Comparison of ENCODE assay signal across 8 mouse cellular contexts in the genomic region with DNA sequence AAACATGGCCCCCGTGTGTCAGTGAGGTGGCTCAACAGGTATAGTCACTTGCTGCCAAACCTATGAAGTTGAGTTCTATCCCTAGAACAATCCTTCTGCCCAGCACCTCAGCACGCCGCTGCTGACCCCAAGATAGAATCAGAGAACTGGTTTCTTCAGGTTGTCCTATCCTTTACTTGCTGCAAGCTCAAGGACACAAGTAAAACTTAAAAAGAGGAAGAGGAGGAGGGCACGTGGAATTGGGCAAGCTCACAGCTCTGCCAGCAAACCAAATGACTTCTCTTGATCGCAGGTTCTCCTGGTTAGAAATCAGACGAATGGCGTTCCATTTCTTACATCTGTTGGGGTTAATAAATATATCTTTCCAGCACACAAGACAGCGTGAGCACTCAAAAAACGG. TPM values are rescaled to one million over a fixed set of nuclear protein-coding genes. Genes with fewer than 3 reads are reported as not detected.
DNase-seq lines count a peak whose midpoint lies in the region; ATAC-seq and TF ChIP-seq lines count a peak whose summit lies in the region.

No protein-coding gene starts in this region.

- dilution Hi-C loops in CH12.LX (cut with MboI; ENCODE audit: extremely low pct_ligation_motif_present, extremely low pct_unique_long_range_greater_than_20kb, low sequenced_read_pairs): no loop called here

- in situ Hi-C loops in CH12.LX (cut with MboI; ENCODE audit: low pct_ligation_motif_present, low pct_unique_long_range_greater_than_20kb, low sequenced_read_pairs): no loop called here

- no peak overlapping the region; the same call in 1 of the 2 replicates for H3K27ac ChIP-seq in heart, embryonic 16.5 days (ENCODE audit: low read length)
- no peak overlapping the region for H3K27ac ChIP-seq in CH12.LX (ENCODE audit: insufficient read depth, low read depth)
- H3K27ac ChIP-seq in embryonic facial prominence, embryonic 12.5 days: no peak overlapping the region
- peak overlapping the region; percentile 94; the same call in 1 of the 2 replicates for H3K27ac ChIP-seq in limb, embryonic 15.5 days
- no peak overlapping the region for H3K27ac ChIP-seq in thymus, adult 2 months (ENCODE audit: control insufficient read depth, insufficient read depth, low read length)

- no peak for ATAC-seq in heart, embryonic 16.5 days (replicated peaks; ENCODE audit: extremely low read depth, insufficient read depth, low FRiP score)
- no peak for ATAC-seq in embryonic facial prominence, embryonic 12.5 days (ENCODE audit: insufficient number of reproducible peaks, insufficient read depth, low FRiP score, low TSS enrichment)
- ATAC-seq in limb, embryonic 15.5 days (ENCODE audit: insufficient number of reproducible peaks, low FRiP score, low TSS enrichment, low read depth): no peak

- no peak for TF ChIP-seq CTCF in CH12.LX (conservative IDR thresholded peaks at IDR 0.05 in 1 of 2, IDR thresholded peaks at IDR 0.05 in 1 of 2; ENCODE audit: low read depth in 2 of 2, low read length in 2 of 2)
- TF ChIP-seq CTCF in thymus, adult 2 months (IDR thresholded peaks at IDR 0.05; ENCODE audit: borderline replicate concordance, control insufficient read depth, extremely low read depth, insufficient read depth, low read length, poor library complexity): no peak

- no peak for TF ChIP-seq POLR2A in CH12.LX (IDR thresholded peaks at IDR 0.05; ENCODE audit: low read depth, low read length)
- TF ChIP-seq POLR2A in thymus, adult 2 months (IDR thresholded peaks at IDR 0.05; ENCODE audit: control insufficient read depth, extremely low read depth, insufficient read depth, low read length, poor library complexity): no peak

- H3K27me3 ChIP-seq in heart, embryonic 16.5 days (ENCODE audit: control insufficient read depth, insufficient read depth, low read length): no peaks in the 10 kb centered on the region
- no peaks in the 10 kb centered on the region for H3K27me3 ChIP-seq in CH12.LX (replicated peaks)
- H3K27me3 ChIP-seq in embryonic facial prominence, embryonic 12.5 days: no peaks in the 10 kb centered on the region
- no peaks in the 10 kb centered on the region for H3K27me3 ChIP-seq in limb, embryonic 15.5 days
- H3K27me3 ChIP-seq in thymus, adult 2 months (ENCODE audit: control insufficient read depth, insufficient read depth, low read length): no peaks in the 10 kb centered on the region

- peak overlapping the region; percentile 93 for H3K4me2 ChIP-seq in heart, embryonic 16.5 days (ENCODE audit: low read depth, low read length)
- peak overlapping the region; percentile 9 for H3K4me2 ChIP-seq in CH12.LX (ENCODE audit: insufficient read depth, low read depth, poor library complexity, severe bottlenecking)
- peak overlapping the region; percentile 90; the same call in 1 of the 2 replicates for H3K4me2 ChIP-seq in embryonic facial prominence, embryonic 12.5 days (replicated peaks)
- peak overlapping the region; percentile 95 for H3K4me2 ChIP-seq in limb, embryonic 15.5 days

- no peak for TF ChIP-seq EP300 in CH12.LX (IDR thresholded peaks at IDR 0.05; ENCODE audit: low read length)

- H3K79me2 ChIP-seq in CH12.LX (replicated peaks; ENCODE audit: control insufficient read depth, extremely low read depth, insufficient read depth, poor library complexity, severe bottlenecking): peaks cover 29% of the 10 kb centered on the region

- intact Hi-C loops in heart, postnatal 36 days (cut with DNase I): no loop called here

- no peak overlapping the region for H3K9ac ChIP-seq in heart, embryonic 16.5 days (ENCODE audit: low read length)
- peak overlapping the region; percentile 36; the same call in 1 of the 2 replicates for H3K9ac ChIP-seq in CH12.LX (ENCODE audit: insufficient read depth, low read depth)
- H3K9ac ChIP-seq in embryonic facial prominence, embryonic 12.5 days: no peak overlapping the region
- no peak overlapping the region for H3K9ac ChIP-seq in limb, embryonic 15.5 days

- no peaks in the 10 kb centered on the region for H3K36me3 ChIP-seq in heart, embryonic 16.5 days (ENCODE audit: control insufficient read depth, insufficient read depth)
- H3K36me3 ChIP-seq in CH12.LX (replicated peaks in 1 of 2; ENCODE audit: control insufficient read depth in 1 of 2, insufficient read depth in 1 of 2, low read length in 1 of 2): peaks cover 0 to 23% of the 10 kb centered on the region in 2 experiments
- H3K36me3 ChIP-seq in embryonic facial prominence, embryonic 12.5 days: no peaks in the 10 kb centered on the region
- H3K36me3 ChIP-seq in limb, embryonic 15.5 days: no peaks in the 10 kb centered on the region
- H3K36me3 ChIP-seq in thymus, adult 2 months (ENCODE audit: control insufficient read depth, insufficient read depth, low read length): no peaks in the 10 kb centered on the region

- TF ChIP-seq RAD21 in CH12.LX (IDR thresholded peaks at IDR 0.05; ENCODE audit: low read depth, low read length): no peak

- 88% methylated on average over 9 of the region's 9 CpGs for WGBS in heart, embryonic 16.5 days
- WGBS in embryonic facial prominence, embryonic 12.5 days: 85% methylated on average over 9 of the region's 9 CpGs
- 75% methylated on average over 9 of the region's 9 CpGs for WGBS in limb, embryonic 15.5 days
- WGBS in thymus, adult 2 months: 74% methylated on average over 9 of the region's 9 CpGs

- H3K4me3 ChIP-seq in heart, embryonic 16.5 days (ENCODE audit: low read length): no peak overlapping the region
- peak overlapping the region; percentile 60 to 95 (median 94) for H3K4me3 ChIP-seq in CH12.LX (replicated peaks in 1 of 3; ENCODE audit: low read depth in 2 of 3, low read length in 2 of 3, poor library complexity in 1 of 3)
- H3K4me3 ChIP-seq in embryonic facial prominence, embryonic 12.5 days: no peak overlapping the region
- peak overlapping the region; percentile 72; the same call in 1 of the 2 replicates for H3K4me3 ChIP-seq in limb, embryonic 15.5 days
- H3K4me3 ChIP-seq in thymus, adult 2 months (ENCODE audit: control insufficient read depth, insufficient read depth, low read length): no peak overlapping the region

- peaks cover 8% of the 10 kb centered on the region for H3K4me1 ChIP-seq in heart, embryonic 16.5 days (ENCODE audit: control insufficient read depth, insufficient read depth, low read length)
- peaks cover 7 to 40% of the 10 kb centered on the region in 2 experiments; a peak in 3 of 4 replicates for H3K4me1 ChIP-seq in CH12.LX (ENCODE audit: control insufficient read depth in 1 of 2, insufficient read depth in 2 of 2)
- peaks cover 12% of the 10 kb centered on the region; the same call in 1 of the 2 replicates for H3K4me1 ChIP-seq in embryonic facial prominence, embryonic 12.5 days
- peaks cover 17% of the 10 kb centered on the region; the same call in 1 of the 2 replicates for H3K4me1 ChIP-seq in limb, embryonic 15.5 days
- H3K4me1 ChIP-seq in thymus, adult 2 months (replicated peaks; ENCODE audit: control insufficient read depth, insufficient read depth, low read length): peaks cover 2% of the 10 kb centered on the region; the same call in 1 of the 2 replicates

- no peak for DNase-seq in heart, postnatal 36 days
- peak; percentile 12 for DNase-seq in CH12.LX (ENCODE audit: extremely low read depth)
- no peak for DNase-seq in spleen, postnatal 10 days (ENCODE audit: low spot score in 2 of 2)
- DNase-seq in thymus, adult 2 months: no peak
- no peak for DNase-seq in embryo, embryonic 9.5 days (ENCODE audit: extremely low spot score)

- H3K9me3 ChIP-seq in heart, embryonic 16.5 days (replicated peaks; ENCODE audit: control insufficient read depth, low read length): no peaks in the 10 kb centered on the region
- H3K9me3 ChIP-seq in CH12.LX (replicated peaks; ENCODE audit: low read length): no peaks in the 10 kb centered on the region
- no peaks in the 10 kb centered on the region for H3K9me3 ChIP-seq in embryonic facial prominence, embryonic 12.5 days
- H3K9me3 ChIP-seq in limb, embryonic 15.5 days: no peaks in the 10 kb centered on the region

TF ChIP-seq in CH12.LX, 34 proteins besides CTCF, POLR2A, EP300 and RAD21:
- TF ChIP-seq MAX (IDR thresholded peaks at IDR 0.05; ENCODE audit: low read length) (0 out of 2 replicates have a peak, but pooled peaks have one; percentile 23), POLR2AphosphoS2 (IDR thresholded peaks at IDR 0.05; ENCODE audit: low read depth, low read length) (no peak), TBP (conservative IDR thresholded peaks at IDR 0.05; ENCODE audit: low read depth, low read length) (no peak)

RNA-seq across cellular contexts. Expression of a gene that starts 0.7 kb away (rescaled TPM):
- polyA plus RNA-seq in heart, embryonic 16.5 days (2015; fragmentation: Nextera tagmentation; extraction: Ambion mirVana): 10.1 and 10.2 TPM in 2 replicates
- total RNA-seq in heart, postnatal 36 days (2021): 1 to 10 TPM in 1 of 2 experiments, under 1 TPM in 1; 0.87 to 1.3 TPM
- total RNA-seq in CH12.LX (2012; rRNA removed) (66.1 and 84.0 TPM in 2 replicates), CH12.LX (2014; rRNA removed) (85.6 and 90.3 TPM in 2 replicates)
- 94.8 and 97.7 TPM in 2 replicates for polyA plus RNA-seq in CH12.LX (2012; ENCODE audit: insufficient read length, low read depth)
- 10.2 and 12.3 TPM in 2 replicates for polyA plus RNA-seq in embryonic facial prominence, embryonic 12.5 days (2016; fragmentation: Nextera tagmentation; extraction: Ambion mirVana)
- 8.3 and 9.0 TPM in 2 replicates for polyA plus RNA-seq in limb, embryonic 15.5 days (2015; fragmentation: Nextera tagmentation; extraction: Ambion mirVana)
- polyA plus RNA-seq in thymus, adult 2 months (2012; rRNA removed): 8.7 and 12.3 TPM in 2 replicates

Comparison
In these comparisons a context has a peak if more than half of its experiments do, and no peak if none do; other contexts are left out.
1. H3K4me2 ChIP-seq: peak in every context shown above with its lines; median percentile 95 in limb, embryonic 15.5 days; 93 in heart, embryonic 16.5 days; 90 in embryonic facial prominence, embryonic 12.5 days; 9 in CH12.LX.
2. H3K4me3 ChIP-seq: peak in CH12.LX (3 of 3) and limb, embryonic 15.5 days (single experiment); none in heart, embryonic 16.5 days (single experiment), embryonic facial prominence, embryonic 12.5 days (single experiment) and thymus, adult 2 months (single experiment).